12 mouse cellular contexts compared by ENCODE assay signal in genomic region chr11:76056487-76056886, GRCm38 (mm10). TPM values are rescaled to one million over a fixed set of nuclear protein-coding genes. Genes with fewer than 3 reads are reported as not detected.
DNase-seq lines count a peak whose midpoint lies in the region; ATAC-seq and TF ChIP-seq lines count a peak whose summit lies in the region.
"Had no signal": no experiment of that assay in that cellular context is flagged by ENCODE, and none has a peak within 500 bp of the region (broad histone marks: within the 10 kb centered on the region; RNA-seq: fewer than 3 reads in every experiment).

No protein-coding gene starts in this region.

- no peaks in the 10 kb centered on the region for H3K27me3 ChIP-seq in forebrain, embryonic 14.5 days (replicated peaks; ENCODE audit: control insufficient read depth, insufficient read depth, low read length)
- no peaks in the 10 kb centered on the region for H3K27me3 ChIP-seq in forebrain, embryonic 10.5 days (ENCODE audit: poor library complexity, severe bottlenecking)
- no peaks in the 10 kb centered on the region for H3K27me3 ChIP-seq in liver, embryonic 14.5 days (ENCODE audit: control insufficient read depth, insufficient read depth, low read length)
- H3K27me3 ChIP-seq in liver, embryonic 11.5 days (replicated peaks; ENCODE audit: control insufficient read depth, insufficient read depth, low read length), result no peaks in the 10 kb centered on the region
- no peaks in the 10 kb centered on the region for H3K27me3 ChIP-seq in MEL (ENCODE audit: control insufficient read depth in 1 of 2, insufficient read depth in 2 of 2, low read length in 2 of 2)
- H3K27me3 ChIP-seq: heart, embryonic 13.5 days; neural tube, embryonic 13.5 days had no signal

- ATAC-seq in forebrain, embryonic 14.5 days, result no peak
- ATAC-seq in liver, embryonic 14.5 days (ENCODE audit: insufficient read depth), result no peak
- ATAC-seq in liver, embryonic 11.5 days (replicated peaks; ENCODE audit: low FRiP score), result no peak

- TF ChIP-seq RAD21 in MEL (IDR thresholded peaks at IDR 0.05; ENCODE audit: low read depth, low read length), result peak; percentile 22

- TF ChIP-seq POLR2A in MEL (IDR thresholded peaks at IDR 0.05; ENCODE audit: control insufficient read depth in 1 of 2, insufficient read depth in 1 of 2, low read depth in 1 of 2, low read length in 2 of 2, poor library complexity in 1 of 2), result no peak

- H3K79me2 ChIP-seq in MEL (ENCODE audit: control insufficient read depth, insufficient read depth, low read length, poor library complexity), result no peaks in the 10 kb centered on the region

- H3K27ac ChIP-seq in forebrain, embryonic 14.5 days (ENCODE audit: low read depth, low read length), result no peak overlapping the region
- H3K27ac ChIP-seq in forebrain, embryonic 10.5 days, result no peak overlapping the region
- no peak overlapping the region for H3K27ac ChIP-seq in liver, embryonic 14.5 days
- no peak overlapping the region for H3K27ac ChIP-seq in liver, embryonic 11.5 days (ENCODE audit: low read depth, low read length)
- H3K27ac ChIP-seq in MEL (ENCODE audit: control insufficient read depth, low read depth, low read length), result no peak overlapping the region
- H3K27ac ChIP-seq: heart, embryonic 13.5 days; neural tube, embryonic 13.5 days had no signal

- peak; percentile 38 for DNase-seq in forebrain, embryonic 14.5 days (ENCODE audit: low spot score)
- DNase-seq in forebrain, embryonic 10.5 days (ENCODE audit: extremely low spot score, low spot score), result no peak
- DNase-seq in liver, embryonic 14.5 days (ENCODE audit: low read depth in 3 of 3, low spot score in 3 of 3), result no peak
- no peak for DNase-seq in liver, embryonic 11.5 days (ENCODE audit: low spot score)
- DNase-seq in MEL (ENCODE audit: low read depth, low spot score) (peak; percentile 55), MN1 (ENCODE audit: low spot score) (no peak)
- peak; percentile 13 for DNase-seq in induced T-regulatory cell, adult 2 months (ENCODE audit: low read depth)
- DNase-seq in heart, adult 11 months, result no peak
- DNase-seq: adrenal gland, postnatal 25 days had no signal

- H3K4me2 ChIP-seq in forebrain, embryonic 14.5 days (ENCODE audit: low read length), result no peak overlapping the region
- H3K4me2 ChIP-seq in liver, embryonic 14.5 days (ENCODE audit: low read depth), result no peak overlapping the region
- no peak overlapping the region for H3K4me2 ChIP-seq in liver, embryonic 11.5 days
- H3K4me2 ChIP-seq: heart, embryonic 13.5 days; neural tube, embryonic 13.5 days had no signal

- no peak for TF ChIP-seq EP300 in liver, embryonic 14.5 days (IDR thresholded peaks at IDR 0.05; ENCODE audit: low read depth)
- TF ChIP-seq EP300 in MEL (IDR thresholded peaks at IDR 0.05; ENCODE audit: low read depth in 1 of 2, low read length in 2 of 2), result no peak

- H3K9me3 ChIP-seq in forebrain, embryonic 14.5 days (replicated peaks; ENCODE audit: control insufficient read depth, low read length), result no peaks in the 10 kb centered on the region
- no peaks in the 10 kb centered on the region for H3K9me3 ChIP-seq in forebrain, embryonic 10.5 days
- no peaks in the 10 kb centered on the region for H3K9me3 ChIP-seq in liver, embryonic 14.5 days (ENCODE audit: control insufficient read depth, low read length)
- H3K9me3 ChIP-seq in liver, embryonic 11.5 days (ENCODE audit: control insufficient read depth, low read length), result no peaks in the 10 kb centered on the region
- H3K9me3 ChIP-seq in MEL (replicated peaks; ENCODE audit: insufficient read depth, low read length), result no peaks in the 10 kb centered on the region
- H3K9me3 ChIP-seq: heart, embryonic 13.5 days; neural tube, embryonic 13.5 days had no signal

- H3K4me3 ChIP-seq in forebrain, embryonic 14.5 days (ENCODE audit: low read depth, low read length), result no peak overlapping the region
- H3K4me3 ChIP-seq in forebrain, embryonic 10.5 days, result no peak overlapping the region
- H3K4me3 ChIP-seq in liver, embryonic 14.5 days (ENCODE audit: insufficient read depth in 1 of 2, low read depth in 2 of 2, low read length in 2 of 2), result no peak overlapping the region
- no peak overlapping the region for H3K4me3 ChIP-seq in liver, embryonic 11.5 days (ENCODE audit: low read depth, low read length)
- no peak overlapping the region for H3K4me3 ChIP-seq in MEL (ENCODE audit: control insufficient read depth in 1 of 2, insufficient read depth in 1 of 2, low read depth in 2 of 2, low read length in 2 of 2)
- H3K4me3 ChIP-seq: heart, embryonic 13.5 days; neural tube, embryonic 13.5 days had no signal

- peak; percentile 32 for TF ChIP-seq CTCF in liver, embryonic 14.5 days (IDR thresholded peaks at IDR 0.05; ENCODE audit: low read depth)
- peak in 2 of 3 experiments; percentile 34 to 57; a peak in 3 of 6 replicates for TF ChIP-seq CTCF in MEL (IDR thresholded peaks at IDR 0.05 in 2 of 3, conservative IDR thresholded peaks at IDR 0.05 in 1 of 3; ENCODE audit: control insufficient read depth in 1 of 3, insufficient read depth in 1 of 3, low read depth in 2 of 3, low read length in 3 of 3, poor library complexity in 1 of 3, severe bottlenecking in 1 of 3)

- no peaks in the 10 kb centered on the region for H3K4me1 ChIP-seq in forebrain, embryonic 14.5 days (ENCODE audit: control insufficient read depth, insufficient read depth, low read length)
- H3K4me1 ChIP-seq in forebrain, embryonic 10.5 days, result peaks cover 9% of the 10 kb centered on the region; the same call in 1 of the 2 replicates
- no peaks in the 10 kb centered on the region for H3K4me1 ChIP-seq in liver, embryonic 14.5 days (replicated peaks; ENCODE audit: control insufficient read depth in 2 of 2, insufficient read depth in 2 of 2, low read length in 1 of 2)
- no peaks in the 10 kb centered on the region for H3K4me1 ChIP-seq in liver, embryonic 11.5 days (replicated peaks; ENCODE audit: control insufficient read depth, insufficient read depth, low read length)
- no peaks in the 10 kb centered on the region for H3K4me1 ChIP-seq in MEL (ENCODE audit: control insufficient read depth in 1 of 2, insufficient read depth in 2 of 2, low read length in 2 of 2)

- peaks cover 13% of the 10 kb centered on the region; the same call in 1 of the 2 replicates for H3K36me3 ChIP-seq in forebrain, embryonic 14.5 days (ENCODE audit: control insufficient read depth, insufficient read depth, low read length)
- peaks cover 8% of the 10 kb centered on the region; the same call in 1 of the 2 replicates for H3K36me3 ChIP-seq in forebrain, embryonic 10.5 days (replicated peaks)
- no peaks in the 10 kb centered on the region for H3K36me3 ChIP-seq in liver, embryonic 14.5 days (replicated peaks; ENCODE audit: control insufficient read depth, insufficient read depth, low read depth)
- no peaks in the 10 kb centered on the region for H3K36me3 ChIP-seq in liver, embryonic 11.5 days (ENCODE audit: control insufficient read depth, insufficient read depth, low read length)
- H3K36me3 ChIP-seq in MEL (ENCODE audit: control insufficient read depth in 1 of 2, insufficient read depth in 2 of 2, low read length in 2 of 2), result no peaks in the 10 kb centered on the region

- WGBS in forebrain, embryonic 14.5 days, result 24% methylated on average over 3 of the region's 3 CpGs
- WGBS in forebrain, embryonic 10.5 days, result 27% methylated on average over 3 of the region's 3 CpGs
- 26% methylated on average over 3 of the region's 3 CpGs for WGBS in liver, embryonic 14.5 days (ENCODE audit: insufficient replicate concordance)
- WGBS in liver, embryonic 11.5 days, result 35% methylated on average over 3 of the region's 3 CpGs

- H3K9ac ChIP-seq in forebrain, embryonic 14.5 days (ENCODE audit: low read length), result no peak overlapping the region
- H3K9ac ChIP-seq in liver, embryonic 14.5 days (replicated peaks), result no peak overlapping the region
- H3K9ac ChIP-seq in liver, embryonic 11.5 days (ENCODE audit: low read depth, low read length), result no peak overlapping the region
- H3K9ac ChIP-seq in MEL (ENCODE audit: control insufficient read depth, low read depth, low read length, poor library complexity, severe bottlenecking), result no peak overlapping the region
- H3K9ac ChIP-seq: heart, embryonic 13.5 days; neural tube, embryonic 13.5 days had no signal

TF ChIP-seq in MEL, 35 proteins besides CTCF, POLR2A, EP300 and RAD21:
- TF ChIP-seq MAZ (IDR thresholded peaks at IDR 0.05; ENCODE audit: low read depth, low read length), result no peak
- peak; percentile 51 for TF ChIP-seq SMC3 (IDR thresholded peaks at IDR 0.05; ENCODE audit: low read depth, low read length)
TF ChIP-seq in MEL: peak in this region for 1.

RNA-seq across cellular contexts. Expression of gene Rflnb, which starts 28.9 kb away (rescaled TPM):
- polyA plus RNA-seq in forebrain, embryonic 14.5 days (2014; fragmentation: Nextera tagmentation; extraction: Ambion mirVana), result 3.6 and 4.6 TPM in 2 replicates
- 15.4 and 16.8 TPM in 2 replicates for polyA plus RNA-seq in forebrain, embryonic 10.5 days (2016; fragmentation: Nextera tagmentation; extraction: Ambion mirVana)
- 0.92 and 1.3 TPM in 2 replicates for polyA plus RNA-seq in liver, embryonic 14.5 days (2012; rRNA removed)
- polyA plus RNA-seq in liver, embryonic 14.5 days (2014; fragmentation: Nextera tagmentation; extraction: Ambion mirVana), result 1.9 and 2.3 TPM in 2 replicates
- 7.5 and 7.9 TPM in 2 replicates for polyA plus RNA-seq in liver, embryonic 11.5 days (2014; fragmentation: Nextera tagmentation; extraction: Ambion mirVana)
- total RNA-seq in MEL (2012; rRNA removed), result 4.8 and 7.4 TPM in 2 replicates
- 1 to 10 TPM in 1 of 2 experiments, not detected in 1; 8.7 TPM for polyA plus RNA-seq in MEL (2012; ENCODE audit: insufficient read depth in 1 of 2, insufficient read length in 2 of 2, low read depth in 1 of 2, low replicate concordance in 2 of 2, missing spikeins in 1 of 2)

RNA-seq across cellular contexts. Expression of gene 1700016K19Rik, which starts 56.8 kb away (rescaled TPM):
- polyA plus RNA-seq in forebrain, embryonic 14.5 days (2014; fragmentation: Nextera tagmentation; extraction: Ambion mirVana), result 1.8 and 2.5 TPM in 2 replicates
- 0.23 and 0.62 TPM in 2 replicates for polyA plus RNA-seq in forebrain, embryonic 10.5 days (2016; fragmentation: Nextera tagmentation; extraction: Ambion mirVana)
- not detected in 2 replicates for polyA plus RNA-seq in liver, embryonic 14.5 days (2012; rRNA removed)
- polyA plus RNA-seq in liver, embryonic 14.5 days (2014; fragmentation: Nextera tagmentation; extraction: Ambion mirVana), result not detected in 2 replicates
- polyA plus RNA-seq in liver, embryonic 11.5 days (2014; fragmentation: Nextera tagmentation; extraction: Ambion mirVana), result not detected in 2 replicates
- not detected in 2 replicates for total RNA-seq in MEL (2012; rRNA removed)
- under 1 TPM in 1 of 2 experiments, not detected in 1; 0.25 TPM for polyA plus RNA-seq in MEL (2012; ENCODE audit: insufficient read depth in 1 of 2, insufficient read length in 2 of 2, low read depth in 1 of 2, low replicate concordance in 2 of 2, missing spikeins in 1 of 2)
- total RNA-seq: adrenal gland, postnatal 25 days; megakaryocyte progenitor cell, adult 5-6 weeks had no signal
- polyA plus RNA-seq: heart, embryonic 13.5 days had no signal

Comparison
In these comparisons a context has a peak if more than half of its experiments do, and no peak if none do; other contexts are left out.
1. DNase-seq: peak in forebrain, embryonic 14.5 days (single experiment), MEL (single experiment) and induced T-regulatory cell, adult 2 months (single experiment); none in forebrain, embryonic 10.5 days (single experiment), liver, embryonic 14.5 days (0 of 3), liver, embryonic 11.5 days (single experiment), MN1 (single experiment) and heart, adult 11 months (single experiment).